Mouse (Mus musculus) spleen, postnatal 0 days (tissue): ENCODE data around the gene Il11. TPM values are rescaled to one million over a fixed set of nuclear protein-coding genes. Genes with fewer than 3 reads are reported as not detected.

Experiments
- polyA plus RNA-seq: library from polyadenylated mRNA; unstranded; fragments of >200 nt; fragmentation: Nextera tagmentation; extraction: Ambion mirVana; gene quantifications from 2 replicates; pipeline ENCODE4 v1.2.1, GENCODE M21; 2015

The Il11 gene
- polyA plus RNA-seq = 0.12 and 0.15 TPM in 2 replicates

GRCm38 (mm10) chr7:4782759-4783158 lies at the start of gene Il11, which contains the start of gene Tmem190:
TSS of gene Il11 (minus strand) at chr7:4782859.
TSS of gene Tmem190 (plus strand) at chr7:4782937.

GRCm38 (mm10) chr7:4812303-4813104 lies 29.8 kb upstream of the Il11 start, which contains the start of gene Ube2s:
TSS of gene Ube2s (minus strand) at chr7:4812590.

GRCm38 (mm10) chr7:4792278-4793212 lies 9.9 kb upstream of the Il11 start, which contains the start of gene Rpl28:
TSS of gene Rpl28 (plus strand) at chr7:4792874.

GRCm38 (mm10) chr7:4789436-4789935 lies 6.8 kb upstream of the Il11 start, which contains the start of gene Tmem238:
TSS of gene Tmem238 (minus strand) at chr7:4789656.

GRCm38 (mm10) chr7:4771202-4771601 lies 11.5 kb downstream of the Il11 start, which contains the start of gene Fam71e2:
TSS of gene Fam71e2 (minus strand) at chr7:4771302.

DNA sequence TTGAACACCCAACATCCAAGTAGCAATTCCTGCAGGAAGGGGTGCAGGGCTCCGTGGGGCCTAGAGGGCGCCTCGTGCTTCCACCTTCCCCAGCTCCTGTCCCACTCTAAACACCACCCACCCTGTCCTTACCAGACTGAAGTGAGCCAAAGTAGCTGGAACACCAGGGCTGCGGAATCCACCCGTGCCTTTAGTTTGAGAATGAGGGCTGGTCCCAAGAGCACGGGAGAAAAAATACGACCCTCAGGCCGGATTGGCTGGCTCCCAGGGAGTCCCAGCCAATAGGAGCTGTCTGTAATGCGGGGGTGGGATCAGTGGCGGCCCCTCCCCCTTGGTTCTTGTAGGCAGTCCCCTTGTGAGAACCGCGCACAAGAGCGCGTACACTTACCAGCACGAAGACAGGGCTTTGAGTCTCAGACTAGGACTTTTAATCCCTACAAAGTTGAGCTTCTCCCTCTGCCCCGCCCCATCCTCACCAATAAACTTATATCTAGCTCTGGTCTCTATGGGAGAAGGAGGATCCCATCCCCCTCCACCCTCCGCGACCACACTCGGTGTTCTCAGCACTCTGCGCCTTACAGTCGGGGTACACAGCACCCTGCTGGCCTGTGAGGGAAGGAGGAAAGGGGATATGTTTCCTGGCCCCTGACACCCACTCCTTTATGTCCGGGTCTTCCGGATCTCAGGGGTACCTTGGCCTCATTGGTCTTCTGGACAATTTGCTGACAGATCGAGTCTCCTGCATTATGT lies 29.7 kb downstream of the Il11 start, which contains the start of gene Cox6b2:
Cox6b2 (minus strand) TSS at position 274 of the 750 bp plus-strand sequence.

DNA sequence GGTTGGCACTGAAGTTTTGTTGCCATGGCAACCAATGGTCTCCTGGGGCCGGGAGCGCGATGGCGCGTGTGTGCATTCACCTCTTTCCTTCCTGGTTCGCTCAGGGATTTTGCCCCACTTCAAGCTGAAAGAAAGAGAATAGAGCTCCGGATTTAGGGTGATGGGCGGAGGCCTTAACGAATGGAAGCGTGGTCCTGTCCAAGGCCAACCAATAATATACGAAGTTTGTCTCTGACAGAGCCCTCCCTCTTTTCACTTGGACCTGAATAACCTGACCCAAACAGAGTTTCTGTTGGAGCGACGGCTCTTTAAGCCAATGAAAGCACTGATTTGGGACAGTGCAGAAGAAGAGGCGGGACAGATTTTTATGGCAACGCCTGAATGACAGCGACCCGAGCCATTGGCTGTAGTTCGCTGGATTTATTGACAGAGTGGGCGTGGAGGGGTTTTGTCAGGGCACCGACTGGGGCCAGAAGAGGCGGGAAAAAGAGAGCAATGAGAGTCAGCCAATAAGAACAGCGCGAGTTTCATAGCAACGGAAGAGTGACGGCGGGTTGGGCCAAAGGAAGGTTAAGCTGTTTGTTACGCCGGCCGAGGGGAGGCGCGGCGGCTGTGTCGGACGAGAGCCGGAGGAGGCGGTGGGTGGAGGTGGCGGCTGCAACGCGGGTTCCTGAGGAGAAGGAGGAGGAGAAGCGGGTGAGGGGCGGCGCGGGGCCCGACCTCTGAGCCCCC lies 42.9 kb downstream of the Il11 start, which contains the start of gene Kmt5c:
Kmt5c (plus strand) TSS at position 572 of the 732 bp plus-strand sequence.

DNA sequence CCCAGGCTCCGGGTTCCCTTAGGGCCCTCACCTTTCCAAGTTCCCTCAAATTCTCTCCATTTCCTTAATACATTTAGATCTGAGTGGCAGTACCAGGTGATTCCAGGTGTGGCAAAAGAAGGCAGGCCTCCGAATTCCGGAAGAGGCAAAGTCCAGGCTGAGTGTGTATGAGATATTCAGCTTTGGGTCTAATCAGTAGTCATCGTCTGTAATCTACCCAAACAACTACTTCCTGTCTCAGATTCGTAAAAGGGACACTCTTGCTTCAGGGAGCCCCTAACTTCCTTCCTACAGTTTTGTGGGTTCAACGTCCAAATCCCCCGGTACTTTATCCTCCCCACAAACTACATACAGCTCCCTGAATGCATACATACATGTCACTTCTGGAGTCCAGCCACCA lies 57.5 kb downstream of the Il11 start, which contains the start of gene Tmem150b:
Tmem150b (minus strand) TSS at position 81 of the 400 bp plus-strand sequence.

Other genes with a start within 250 kb of the Il11 start
- 0.66 and 1.0 TPM in 2 replicates for gene Syt5, start 235.3 kb downstream of the Il11 start, polyA plus RNA-seq
- gene Ptprh, start 178.8 kb downstream of the Il11 start, polyA plus RNA-seq = not detected in 2 replicates
- gene Tmem86b, start 151.4 kb downstream of the Il11 start, polyA plus RNA-seq = 12.8 and 16.5 TPM in 2 replicates
- gene Ppp6r1, start 123.8 kb downstream of the Il11 start, polyA plus RNA-seq = 9.6 and 9.8 TPM in 2 replicates
- 62.4 and 63.5 TPM in 2 replicates for gene Hspbp1, start 97.8 kb downstream of the Il11 start, polyA plus RNA-seq
- 0.45 and 0.54 TPM in 2 replicates for gene Brsk1, start 92.3 kb downstream of the Il11 start, polyA plus RNA-seq
- gene Tmem150b, start 57.6 kb downstream of the Il11 start, polyA plus RNA-seq = 0.69 and 0.80 TPM in 2 replicates
- gene Kmt5c, start 42.7 kb downstream of the Il11 start, polyA plus RNA-seq = 65.7 and 81.8 TPM in 2 replicates
- 157 and 188 TPM in 2 replicates for gene Cox6b2, start 29.8 kb downstream of the Il11 start, polyA plus RNA-seq
- gene Fam71e2, start 11.6 kb downstream of the Il11 start, polyA plus RNA-seq = not detected in 2 replicates
- not detected in 2 replicates for gene Tmem190, start 78 bp upstream of the Il11 start, polyA plus RNA-seq
- 22.1 and 25.2 TPM in 2 replicates for gene Tmem238, start 6.8 kb upstream of the Il11 start, polyA plus RNA-seq
- gene Rpl28, start 10.0 kb upstream of the Il11 start, polyA plus RNA-seq = 423 and 433 TPM in 2 replicates
- 251 and 289 TPM in 2 replicates for gene Ube2s, start 29.7 kb upstream of the Il11 start, polyA plus RNA-seq
- gene Shisa7, start 61.8 kb upstream of the Il11 start, polyA plus RNA-seq = 0.04 TPM in 1 of 2 replicates, not detected in the other
- gene Isoc2b, start 87.4 kb upstream of the Il11 start, polyA plus RNA-seq = 3.9 and 4.3 TPM in 2 replicates
- gene Isoc2a, start 94.3 kb upstream of the Il11 start, polyA plus RNA-seq = 0.66 and 0.74 TPM in 2 replicates
- gene Gm36210, start 123.7 kb upstream of the Il11 start, polyA plus RNA-seq = not detected in 2 replicates
- gene Zfp628, start 132.4 kb upstream of the Il11 start, polyA plus RNA-seq = 2.2 and 2.6 TPM in 2 replicates
- gene Nat14, start 139.2 kb upstream of the Il11 start, polyA plus RNA-seq = 0.62 and 0.71 TPM in 2 replicates
- 0.30 and 0.31 TPM in 2 replicates for gene Ssc5d, start 142.9 kb upstream of the Il11 start, polyA plus RNA-seq
- gene Sbk2, start 181.5 kb upstream of the Il11 start, polyA plus RNA-seq = not detected in 2 replicates
- gene Sbk3, start 188.3 kb upstream of the Il11 start, polyA plus RNA-seq = not detected in 2 replicates
- 6.4 and 9.8 TPM in 2 replicates for gene Zfp579, start 213.3 kb upstream of the Il11 start, polyA plus RNA-seq
- 10.6 and 10.8 TPM in 2 replicates for gene Zfp524, start 231.6 kb upstream of the Il11 start, polyA plus RNA-seq
- gene Fiz1, start 231.8 kb upstream of the Il11 start, polyA plus RNA-seq = 14.5 and 16.2 TPM in 2 replicates
- 3.6 and 5.3 TPM in 2 replicates for gene Gm44973, start 232.6 kb upstream of the Il11 start, polyA plus RNA-seq
- 2.8 and 4.2 TPM in 2 replicates for gene Zfp865, start 237.5 kb upstream of the Il11 start, polyA plus RNA-seq
- gene Ccdc106, start 237.7 kb upstream of the Il11 start, polyA plus RNA-seq = 0.67 and 0.95 TPM in 2 replicates